Mouse (Mus musculus) adrenal gland, postnatal 4 days (tissue): Measurements from ENCODE around the gene Psmb5. TPM values are rescaled to one million over a fixed set of nuclear protein-coding genes. Genes with fewer than 3 reads are reported as not detected.

Experiments
- DNase-seq, 2 experiments: peaks; one replicate each; pipeline ENCODE4 v3.0.0; 2021 to 2022; ENCODE audit warnings: low spot score in 2 of 2, mixed read lengths in 2 of 2
- long read RNA-seq, 2 experiments: library from polyadenylated mRNA; stranded (forward); transcript quantifications; one replicate each; pipeline ENCODE4 v2.0.0; 2021
- total RNA-seq, 2 experiments: library from RNA; stranded (reverse); gene quantifications; 2 replicates each; pipeline ENCODE4 v1.2.3; 2021

Psmb5 gene
- 100 to 1,000 TPM; 219 to 220 TPM for total RNA-seq
- long read RNA-seq, experiment 1, transcript Psmb5-201 (3 exons, 899 nt) = major isoform, 241 of 255 reads
- long read RNA-seq, experiment 1, partial matches to known transcripts = 13 of 255 reads
- long read RNA-seq, experiment 1, other reads (novel, unspliced or antisense) = 0 of 255 reads
- long read RNA-seq, experiment 2, transcript Psmb5-201 (3 exons, 899 nt) = major isoform, 243 of 258 reads
- long read RNA-seq, experiment 2, partial matches to known transcripts = 12 of 258 reads
- long read RNA-seq, experiment 2, other reads (novel, unspliced or antisense) = 3 of 258 reads

DNA sequence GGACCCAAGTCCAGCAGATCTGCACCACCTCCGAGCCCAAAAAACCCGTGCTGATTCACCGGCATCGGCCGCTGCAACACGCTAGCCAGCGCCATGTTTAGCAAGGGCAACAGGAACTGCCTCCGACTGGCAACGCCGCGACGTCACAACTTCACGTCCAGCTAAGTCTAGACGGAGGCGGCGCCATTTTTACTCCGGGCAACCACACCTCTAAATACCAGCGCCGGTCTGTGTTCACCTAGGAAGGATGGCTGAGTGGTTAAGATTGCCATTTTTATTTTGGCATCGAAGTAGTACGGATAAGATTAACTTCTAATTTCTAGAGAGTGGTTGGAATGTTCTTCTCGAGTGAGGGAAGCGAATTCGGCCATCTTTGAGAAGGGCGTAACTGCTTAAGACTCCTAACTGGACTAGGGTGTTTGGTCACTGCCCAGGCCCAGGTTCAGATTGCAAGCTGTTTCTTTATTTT, at the start of gene Psmb5:
Gene Psmb5 (minus strand): TSS at position 126 of the 469 bp plus-strand sequence.
- peak; percentile 59 to 79 for DNase-seq

GRCm38 (mm10) chr14:54664477-54665222, 46.8 kb upstream of the Psmb5 start:
- DNase-seq = no peak

- no peak for DNase-seq
Observed at GRCm38 (mm10) chr14:54660009-54660408, 42.2 kb upstream of the Psmb5 start.

- DNase-seq = peak; percentile 45 to 79
Observed at GRCm38 (mm10) chr14:54653496-54653895, 35.7 kb upstream of the Psmb5 start.

- no peak for DNase-seq
Observed at GRCm38 (mm10) chr14:54652787-54653186, 35.0 kb upstream of the Psmb5 start.

- DNase-seq = no peak
Observed at GRCm38 (mm10) chr14:54651556-54651955, 33.7 kb upstream of the Psmb5 start.

GRCm38 (mm10) chr14:54650621-54651454, 33.0 kb upstream of the Psmb5 start:
- DNase-seq = peak in 1 of 2 experiments; percentile 73

- DNase-seq = no peak
Observed at GRCm38 (mm10) chr14:54647900-54648299, 30.1 kb upstream of the Psmb5 start.

GRCm38 (mm10) chr14:54646898-54647636, 29.2 kb upstream of the Psmb5 start:
- no peak for DNase-seq

- DNase-seq = no peak
Observed at GRCm38 (mm10) chr14:54646455-54646854, 28.6 kb upstream of the Psmb5 start.

GRCm38 (mm10) chr14:54644294-54644693, 26.5 kb upstream of the Psmb5 start:
- no peak for DNase-seq

- no peak for DNase-seq
Observed at GRCm38 (mm10) chr14:54643011-54643410, 25.2 kb upstream of the Psmb5 start.

DNA sequence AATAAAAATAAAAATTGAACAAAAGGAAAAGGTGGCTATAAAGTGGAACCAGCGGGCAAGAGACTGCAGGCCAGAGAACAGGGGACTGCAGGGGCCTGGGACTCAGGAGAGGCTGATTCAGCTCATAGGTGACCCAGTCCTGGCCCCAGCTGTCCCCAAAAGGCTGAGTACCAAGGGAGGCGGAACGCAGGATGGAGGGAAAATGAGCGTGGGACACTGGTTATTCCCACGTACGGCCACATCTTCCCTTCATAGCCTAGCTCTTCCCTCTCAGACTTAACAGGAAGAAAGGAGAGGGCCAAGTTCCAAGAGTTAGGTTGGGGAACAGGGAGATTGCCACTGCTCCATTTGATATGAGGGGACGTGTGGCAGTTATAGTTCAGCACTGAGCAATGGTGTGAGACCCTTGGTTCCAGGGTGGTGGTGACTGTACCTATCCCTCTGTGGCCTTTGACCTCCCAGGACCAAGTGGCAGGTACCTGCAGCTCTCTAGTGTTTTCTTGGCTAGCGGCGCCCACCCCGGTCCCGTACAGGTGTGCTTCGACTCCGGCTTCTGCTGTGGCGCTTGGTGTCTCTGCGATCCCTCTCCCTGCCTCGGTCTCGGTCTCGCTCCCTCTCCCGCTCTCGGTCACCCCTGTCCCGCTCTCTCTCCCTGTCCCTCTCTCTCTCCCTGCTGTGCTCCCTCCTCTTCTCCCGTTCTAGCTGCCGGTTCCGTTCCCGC, 24.6 kb upstream of the Psmb5 start:
- no peak for DNase-seq

GRCm38 (mm10) chr14:54641305-54641969, 23.6 kb upstream of the Psmb5 start, which contains the start of gene Cdh24:
TSS of gene Cdh24 (minus strand) at chr14:54641364.
- DNase-seq = peak; percentile 70 to 80

DNA sequence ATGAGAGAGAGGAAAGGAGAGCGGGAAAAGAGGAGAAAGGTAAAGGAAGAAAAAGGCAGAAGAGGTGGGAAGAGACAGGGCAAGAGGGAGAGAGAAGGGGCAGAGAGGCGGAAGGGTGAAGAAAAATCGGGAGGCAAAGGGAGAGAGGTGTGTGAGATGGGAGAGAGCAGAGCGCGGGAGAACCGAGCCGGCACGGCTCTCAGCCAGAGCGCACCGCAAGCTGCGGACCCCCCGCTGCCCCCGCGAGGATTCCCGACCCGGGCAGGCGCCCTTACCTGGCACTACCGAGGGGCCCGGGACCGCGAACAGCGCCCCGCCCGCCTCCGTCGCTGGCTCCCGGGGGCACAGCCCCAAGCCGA, 23.1 kb upstream of the Psmb5 start, which contains the start of gene Gm17606:
Gene Gm17606 (plus strand): TSS at position 7 of the 359 bp plus-strand sequence.
- no peak for DNase-seq

DNA sequence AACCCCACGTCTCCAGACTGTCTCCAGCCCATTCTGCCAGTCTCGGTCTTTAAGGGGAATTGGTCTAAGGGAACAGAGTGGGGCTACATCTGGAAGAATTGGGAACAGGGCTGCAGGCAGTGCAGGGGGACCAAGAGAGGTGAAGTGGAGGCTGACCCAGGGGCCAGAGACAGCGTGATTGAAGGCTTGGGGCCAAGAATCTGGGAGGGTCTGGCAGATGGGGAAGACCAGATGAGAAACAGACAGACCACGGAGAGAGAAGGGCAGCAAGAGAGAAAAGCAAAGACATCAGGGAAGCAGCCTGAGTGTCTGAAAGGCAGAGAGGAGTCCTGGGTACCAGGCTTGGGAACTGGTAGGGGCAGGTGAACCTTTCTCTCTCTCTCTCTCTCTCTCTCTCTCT, 22.3 kb upstream of the Psmb5 start:
- DNase-seq = no peak

- DNase-seq = no peak
Observed at GRCm38 (mm10) chr14:54638210-54638609, 20.4 kb upstream of the Psmb5 start.

DNA sequence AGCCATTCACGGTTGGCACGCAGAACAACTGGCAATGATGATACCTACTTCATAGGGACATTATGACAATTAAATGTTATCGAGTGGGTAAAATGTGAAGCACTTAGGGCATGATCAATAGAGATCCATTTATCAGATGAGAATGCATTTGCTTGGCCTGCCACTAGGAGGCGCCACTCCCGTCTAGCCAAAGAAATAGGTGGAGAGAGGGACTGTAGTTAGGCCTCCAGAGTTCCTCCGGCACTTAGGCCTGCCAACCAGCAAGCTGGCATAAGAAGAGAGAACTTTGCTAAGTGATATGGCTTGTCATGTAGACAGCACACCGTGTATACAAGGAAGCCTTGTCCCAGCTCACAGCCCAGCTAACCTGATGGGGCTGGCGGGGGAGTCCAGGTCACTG, 19.1 kb upstream of the Psmb5 start:
- no peak for DNase-seq

- no peak for DNase-seq
Observed at GRCm38 (mm10) chr14:54634182-54634581, 16.4 kb upstream of the Psmb5 start.
